Mouse (Mus musculus) forebrain, embryonic 10.5 days (tissue): ENCODE data around the gene Fxr2. TPM values are rescaled to one million over a fixed set of nuclear protein-coding genes. Genes with fewer than 3 reads are reported as not detected.

ENCODE experiments used
- DNase-seq: peaks from one replicate; pipeline ENCODE4 v3.0.0-alpha.2; 2017; ENCODE audit warnings: low spot score; ENCODE audit errors: extremely low spot score
- H3K27ac ChIP-seq: fragments of 300-500 bp; sonication (generic); 2 replicates; pipeline ENCODE4 v1.5.1; 2016; ENCODE audit warnings: mild to moderate bottlenecking
- H3K27me3 ChIP-seq: fragments of 300-500 bp; sonication (generic); 2 replicates; pipeline ENCODE4 v1.6.1; 2016; ENCODE audit warnings: mild to moderate bottlenecking; ENCODE audit not compliant: poor library complexity, severe bottlenecking
- H3K36me3 ChIP-seq: fragments of 300-500 bp; sonication (generic); replicated peaks from 2 replicates; pipeline ENCODE4 v1.6.1; 2016; ENCODE audit warnings: mild to moderate bottlenecking, moderate library complexity
- H3K4me1 ChIP-seq: fragments of 300-500 bp; sonication (generic); 2 replicates; pipeline ENCODE4 v1.6.1; 2016
- H3K4me3 ChIP-seq: fragments of 300-500 bp; sonication (generic); 2 replicates; pipeline ENCODE4 v1.5.1; 2016; ENCODE audit warnings: mild to moderate bottlenecking, moderate library complexity
- H3K9me3 ChIP-seq: fragments of 300-500 bp; sonication (generic); 2 replicates; pipeline ENCODE4 v1.6.1; 2016; ENCODE audit warnings: mild to moderate bottlenecking, moderate library complexity
- WGBS: fragments of 180-500 bp; shearing (Covaris S2); methylation state at CpG from one replicate; pipeline ENCODE4 v1.1.7; 2016; 5-methylcytosine and 5-hydroxymethylcytosine counted together
- polyA plus RNA-seq: library from polyadenylated mRNA; unstranded; fragments of >200 nt; fragmentation: Nextera tagmentation; extraction: Ambion mirVana; gene quantifications from 2 replicates; pipeline ENCODE4 v1.2.1, GENCODE M21; 2016

Fxr2 gene
- polyA plus RNA-seq, 1 experiment from 2014 or later = 32.5 TPM

DNA sequence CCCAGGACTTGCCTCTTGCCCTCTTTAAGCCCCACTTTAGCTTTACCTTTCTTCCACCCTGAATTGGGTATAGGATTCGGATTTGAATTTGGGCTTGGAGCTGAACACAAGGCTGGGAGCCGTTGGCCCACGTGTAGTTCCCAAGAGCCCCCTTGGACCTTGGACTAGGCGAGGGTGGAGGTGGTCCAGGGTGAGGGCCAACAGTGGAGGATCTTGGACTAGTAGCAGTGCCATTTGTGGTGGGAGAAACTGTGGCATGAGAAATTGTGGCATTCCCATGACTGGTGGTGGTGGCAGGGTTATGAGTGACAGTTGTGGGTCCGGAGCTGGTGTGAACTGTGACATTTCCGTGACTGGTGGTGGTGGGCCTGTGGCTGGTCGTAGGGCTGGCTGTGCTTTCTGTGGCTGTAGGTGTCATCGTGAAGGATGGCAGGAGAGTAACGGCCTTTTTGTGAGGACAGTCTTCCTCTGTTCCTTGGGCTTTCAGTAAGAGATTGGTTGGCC is 32.7 kb downstream of the Fxr2 start:
- 86% methylated on average over 9 of the region's 9 CpGs for WGBS
- DNase-seq = no peak
- H3K4me1 ChIP-seq = peaks cover 51% of the 10 kb centered on the region
- no peaks in the 10 kb centered on the region for H3K27me3 ChIP-seq
- H3K27ac ChIP-seq = no peak overlapping the region
- H3K36me3 ChIP-seq = peaks cover 74% of the 10 kb centered on the region
- H3K4me3 ChIP-seq = peak overlapping the region; percentile 20; the same call in 1 of the 2 replicates
- no peaks in the 10 kb centered on the region for H3K9me3 ChIP-seq

DNA sequence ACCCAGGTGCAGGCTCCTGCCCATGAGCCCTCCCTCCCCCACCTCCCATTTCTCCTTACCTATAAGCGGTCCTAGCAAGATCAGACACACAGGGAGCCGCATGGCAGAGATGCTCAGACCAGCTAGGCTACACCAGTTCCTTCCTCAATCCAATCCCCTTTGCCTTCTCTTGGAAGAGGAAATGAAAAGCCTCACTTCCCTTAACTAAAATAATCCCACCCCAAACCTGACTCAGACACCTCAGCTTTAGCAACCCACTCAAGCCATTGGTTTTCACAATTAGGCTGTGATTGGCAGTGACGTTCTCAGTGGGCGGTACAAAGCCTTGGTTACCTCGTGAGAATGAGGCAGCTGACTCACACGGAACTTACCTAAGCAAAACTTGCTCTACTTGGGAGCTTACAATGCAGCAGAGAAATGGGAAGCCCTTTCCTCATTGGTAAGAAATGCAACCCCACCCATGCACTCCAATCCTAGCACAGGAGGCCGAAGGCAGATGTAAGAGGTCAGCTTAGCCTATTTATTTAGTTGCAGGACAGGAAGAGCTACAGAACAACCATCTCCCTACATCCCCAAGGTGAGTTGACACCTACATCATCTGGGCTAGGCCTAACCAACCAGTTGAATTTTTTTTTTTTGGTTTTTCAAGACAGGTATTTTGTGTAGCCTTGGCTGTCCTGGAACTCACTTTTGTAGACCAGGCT is 33.3 kb downstream of the Fxr2 start, which contains the start of gene Cd68:
Gene Cd68 (minus strand): TSS at position 193 of the 704 bp plus-strand sequence.
- Histone ChIP-seq H3K27me3 (no peaks in the 10 kb centered on the region), H3K27ac (no peak within 1 kb of the TSS), H3K4me3 (peak within 1 kb of the TSS; percentile 20; the same call in 1 of the 2 replicates), H3K36me3 (peaks cover 80% of the 10 kb centered on the region), H3K4me1 (peaks cover 51% of the 10 kb centered on the region), H3K9me3 (no peaks in the 10 kb centered on the region)
- 34% methylated on average over 7 of the region's 7 CpGs for WGBS
- DNase-seq = no peak

DNA sequence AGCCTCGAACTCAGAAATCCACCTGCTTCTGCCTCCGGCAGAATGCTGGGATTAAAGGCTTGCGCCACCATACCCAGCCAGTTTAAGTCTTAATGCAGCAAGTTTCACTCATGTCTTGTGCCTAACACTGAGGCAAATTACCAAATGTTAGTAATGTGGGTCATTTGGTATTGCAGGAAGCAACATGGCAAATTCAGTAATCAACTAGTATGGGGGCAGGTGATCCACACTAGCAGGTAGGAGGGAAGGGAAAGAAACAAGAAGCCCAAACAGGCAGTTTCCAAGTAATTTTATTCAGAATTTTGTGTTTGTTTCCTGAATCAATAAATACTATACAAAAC is 33.8 kb downstream of the Fxr2 start:
- DNase-seq = no peak
- Histone ChIP-seq H3K36me3 (peaks cover 86% of the 10 kb centered on the region), H3K27me3 (no peaks in the 10 kb centered on the region), H3K27ac (no peak overlapping the region), H3K4me3 (peak overlapping the region; percentile 20; the same call in 1 of the 2 replicates), H3K9me3 (no peaks in the 10 kb centered on the region), H3K4me1 (peaks cover 46% of the 10 kb centered on the region)
- 83% methylated on average over 3 of the region's 3 CpGs for WGBS

DNA sequence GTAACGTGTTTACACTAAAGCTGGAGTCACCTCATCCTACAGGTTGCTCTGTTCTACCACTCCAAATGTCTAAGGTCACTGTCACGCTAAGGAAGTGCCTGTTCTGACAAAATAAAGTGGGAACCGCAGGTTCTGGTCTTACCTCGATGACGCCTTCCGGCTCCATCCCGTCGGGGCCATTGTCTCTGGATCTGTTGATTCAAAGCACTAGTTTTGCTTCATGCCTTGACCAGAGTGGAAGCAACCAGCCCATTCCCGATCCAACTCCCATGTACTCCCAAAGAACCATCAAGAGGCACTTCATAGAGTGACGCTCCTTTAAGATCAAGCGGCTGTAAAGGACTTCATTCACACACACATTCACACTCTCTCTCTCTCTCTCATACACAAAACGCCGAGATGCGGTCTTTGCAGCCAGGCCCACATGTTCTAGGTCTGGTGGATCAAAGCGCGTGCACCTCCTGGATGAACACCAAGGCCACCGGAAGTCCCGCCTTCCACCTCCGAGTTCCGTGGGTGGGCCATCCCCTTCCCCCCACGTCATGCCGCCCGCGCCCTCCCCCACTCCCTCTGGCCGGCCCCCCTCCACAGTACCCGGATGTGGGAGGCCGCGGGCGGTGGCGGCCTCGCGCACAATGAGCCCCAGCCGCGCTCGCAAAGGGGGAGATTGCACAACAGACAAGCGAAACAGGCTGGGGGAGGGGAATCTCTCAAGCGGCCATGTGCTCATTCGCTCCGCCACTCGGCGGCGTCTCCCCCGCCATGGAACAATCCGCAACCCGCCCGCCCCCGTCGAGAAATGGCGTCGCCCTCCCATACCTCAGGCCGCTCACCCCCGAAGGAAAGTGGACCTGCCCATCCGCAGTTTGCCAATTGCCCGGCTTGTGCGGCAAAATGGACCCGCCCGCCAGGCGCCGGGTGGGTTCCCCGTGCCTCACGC is 38.3 kb downstream of the Fxr2 start:
- Histone ChIP-seq H3K4me3 (peak overlapping the region; percentile 100), H3K36me3 (peaks cover 90% of the 10 kb centered on the region), H3K4me1 (peaks cover 40% of the 10 kb centered on the region), H3K27me3 (no peaks in the 10 kb centered on the region), H3K27ac (peak overlapping the region; percentile 99), H3K9me3 (no peaks in the 10 kb centered on the region)
- under 1% methylated on average over 61 of the region's 61 CpGs for WGBS
- DNase-seq = peak; percentile 95

DNA sequence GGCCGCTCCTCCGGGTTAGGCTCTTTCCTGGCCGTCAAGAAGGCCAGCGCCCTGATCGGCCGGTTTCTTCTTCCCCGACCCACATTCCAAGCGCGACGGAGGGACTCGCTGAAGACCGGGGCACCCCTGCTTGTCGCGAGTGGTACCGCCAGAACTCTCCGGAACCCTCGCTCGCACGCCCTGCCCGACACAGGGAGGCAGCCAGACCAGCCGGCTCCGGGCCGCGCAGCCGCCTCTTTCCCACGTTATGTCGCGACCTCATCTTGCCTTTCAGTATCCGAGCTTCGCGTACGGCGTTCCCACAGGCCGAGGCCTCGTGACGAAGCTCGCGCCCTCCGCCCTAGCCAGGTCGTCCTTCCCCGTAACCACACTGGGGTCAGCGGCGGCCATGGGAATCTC is 38.9 kb downstream of the Fxr2 start:
- Histone ChIP-seq H3K9me3 (no peaks in the 10 kb centered on the region), H3K27ac (peak overlapping the region; percentile 99), H3K27me3 (no peaks in the 10 kb centered on the region), H3K4me1 (peaks cover 40% of the 10 kb centered on the region), H3K36me3 (peaks cover 90% of the 10 kb centered on the region), H3K4me3 (peak overlapping the region; percentile 100)
- DNase-seq = peak; percentile 42
- under 1% methylated on average over 43 of the region's 43 CpGs for WGBS

DNA sequence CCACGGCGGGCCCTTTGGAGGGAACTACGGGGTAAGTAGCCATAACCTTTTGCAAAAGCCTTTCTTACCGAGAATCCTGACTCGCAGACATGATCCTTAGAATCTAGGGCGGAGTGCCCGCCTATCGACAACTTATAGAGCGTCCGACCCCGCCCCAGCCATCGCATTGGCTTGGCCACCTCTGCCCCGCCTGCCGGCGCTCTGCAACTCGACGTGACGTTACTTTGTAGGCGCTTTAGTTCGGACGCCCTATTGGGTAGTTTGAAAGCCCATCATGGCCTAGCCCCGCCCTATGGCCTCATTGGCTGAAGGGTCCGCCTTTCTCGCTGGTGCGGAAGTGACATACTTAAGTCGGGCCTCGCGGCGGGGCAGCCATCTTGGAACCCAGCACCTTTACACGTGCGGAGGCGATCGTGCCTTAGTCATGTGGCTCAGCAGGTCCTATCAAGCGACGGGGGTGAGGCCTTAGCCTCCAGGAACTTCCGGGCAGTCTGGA is 39.5 kb downstream of the Fxr2 start, which contains the start of gene Eif4a1:
Gene Eif4a1 (minus strand): TSS at position 213 of the 496 bp plus-strand sequence.
- WGBS = under 1% methylated on average over 36 of the region's 36 CpGs
- Histone ChIP-seq H3K9me3 (no peaks in the 10 kb centered on the region), H3K36me3 (peaks cover 91% of the 10 kb centered on the region), H3K4me3 (peak within 1 kb of the TSS; percentile 100), H3K4me1 (peaks cover 40% of the 10 kb centered on the region), H3K27me3 (no peaks in the 10 kb centered on the region), H3K27ac (peak within 1 kb of the TSS; percentile 99)
- DNase-seq = peak; percentile 100

DNA sequence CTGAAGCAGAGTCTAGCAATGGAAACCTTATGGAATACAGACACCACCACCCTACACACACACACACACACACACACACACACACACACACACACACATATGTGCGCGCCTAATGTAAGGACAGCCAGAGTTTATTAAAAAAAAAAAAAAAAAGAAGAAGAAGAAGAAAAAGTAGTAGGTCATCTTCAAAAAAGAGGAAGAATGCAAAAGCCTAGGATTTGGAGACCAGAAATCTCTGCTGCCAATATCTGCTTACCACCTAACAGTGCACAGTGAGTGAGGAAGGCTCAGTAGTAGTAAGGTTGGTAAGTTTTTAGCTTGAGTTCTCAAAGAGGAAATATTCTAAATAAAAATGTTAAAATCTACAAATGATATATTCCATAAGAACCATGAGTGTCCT is 46.4 kb downstream of the Fxr2 start:
- Histone ChIP-seq H3K27ac (no peak overlapping the region), H3K27me3 (no peaks in the 10 kb centered on the region), H3K9me3 (no peaks in the 10 kb centered on the region), H3K36me3 (peaks cover 65% of the 10 kb centered on the region), H3K4me1 (peaks cover 39% of the 10 kb centered on the region), H3K4me3 (peak overlapping the region; percentile 10; the same call in 1 of the 2 replicates)
- WGBS = 100% methylated on average over 2 of the region's 2 CpGs
- no peak for DNase-seq

DNA sequence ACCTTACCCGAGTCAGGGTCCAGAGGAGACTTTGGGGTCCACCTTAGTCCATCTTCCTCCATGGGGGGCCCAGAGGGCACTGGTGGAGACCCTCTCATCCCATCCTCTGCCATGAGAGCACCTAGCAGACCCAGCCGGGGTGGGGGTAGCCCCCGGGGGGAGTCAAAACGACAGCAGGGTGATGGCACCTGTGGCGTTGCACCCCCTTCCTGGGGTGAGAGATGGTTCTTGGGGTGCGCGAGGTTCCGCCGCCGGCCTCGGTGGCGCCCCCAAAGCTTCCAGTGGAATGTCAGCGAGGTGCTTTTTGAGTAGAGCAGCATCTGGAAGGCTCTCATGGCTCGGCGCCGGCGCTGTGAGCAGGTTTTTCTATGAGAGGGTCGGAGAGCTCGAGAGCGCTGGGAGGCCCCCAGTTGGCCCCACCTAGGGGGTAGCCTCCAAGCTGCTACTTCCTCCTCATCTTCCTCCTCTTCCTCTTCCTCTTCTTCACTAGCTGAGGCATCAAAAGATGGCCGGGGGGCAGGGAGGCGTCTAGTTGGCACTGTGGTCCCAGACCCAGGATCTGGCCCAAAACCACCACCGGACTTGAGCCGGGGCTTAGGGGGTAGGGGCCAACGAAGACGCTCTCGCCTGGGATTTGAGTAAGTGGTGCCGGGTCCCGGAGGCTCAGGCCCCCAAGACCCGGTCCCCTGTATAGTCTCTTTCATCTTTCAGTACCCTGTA is 47.5 kb downstream of the Fxr2 start:
- no peak for DNase-seq
- Histone ChIP-seq H3K27me3 (0 out of 2 replicates have a peak, but pooled peaks cover 6% of the 10 kb centered on the region), H3K4me3 (peak overlapping the region; percentile 70), H3K4me1 (peaks cover 44% of the 10 kb centered on the region), H3K36me3 (peaks cover 53% of the 10 kb centered on the region), H3K27ac (0 out of 2 replicates have a peak overlapping the region, but pooled peaks have one; percentile 16), H3K9me3 (no peaks in the 10 kb centered on the region)
- WGBS = 95% methylated on average over 30 of the region's 30 CpGs

DNA sequence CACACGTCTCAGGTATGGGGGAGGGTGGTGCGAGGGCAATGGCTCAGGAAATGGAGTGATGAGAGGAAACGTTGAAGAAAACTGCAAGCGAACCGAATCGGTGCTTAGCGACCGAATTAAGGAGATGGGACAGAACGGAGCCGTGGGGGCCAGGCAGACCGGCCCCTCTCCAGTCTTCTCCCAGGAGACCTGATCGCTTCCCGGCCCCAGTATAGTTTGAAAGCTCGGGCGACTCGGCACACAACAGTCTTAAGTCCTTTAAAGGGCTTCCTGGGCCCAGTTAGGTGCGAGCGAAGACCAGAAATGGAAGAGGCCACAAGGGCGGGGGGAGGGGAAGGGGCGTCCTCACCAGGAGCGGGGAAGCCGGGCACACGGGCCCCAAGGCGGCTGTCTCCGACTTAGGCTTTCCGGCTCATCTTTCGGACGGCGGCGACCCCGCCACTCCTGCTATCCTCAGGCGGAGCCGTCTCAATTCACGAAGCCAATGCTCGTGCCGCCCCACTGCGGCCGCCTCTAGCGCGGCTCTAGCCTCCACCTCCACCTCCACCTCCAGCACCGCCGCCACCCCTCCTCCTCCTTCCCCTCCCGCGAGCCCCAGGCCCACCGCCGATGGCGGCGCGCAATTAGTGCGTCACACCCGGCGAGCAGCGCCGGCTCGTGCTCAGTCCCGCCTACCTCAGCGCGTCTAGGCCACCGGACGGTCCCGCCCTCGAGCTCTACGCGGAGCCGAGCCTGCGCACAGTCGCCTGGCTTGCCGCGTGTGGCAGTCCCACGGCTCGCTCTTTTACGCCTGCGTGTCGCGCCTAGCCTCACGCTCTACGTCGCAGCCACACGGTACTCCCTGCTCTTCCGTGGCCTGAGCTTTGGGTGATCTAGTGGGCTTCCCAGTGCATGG is 48.8 kb downstream of the Fxr2 start, which contains the start of gene Senp3:
Gene Senp3 (minus strand): TSS at position 771 of the 895 bp plus-strand sequence.
- peak; percentile 98 for DNase-seq
- under 1% methylated on average over 80 of the region's 80 CpGs for WGBS
- H3K4me3 ChIP-seq = peak within 1 kb of the TSS; percentile 70
- peaks cover 55% of the 10 kb centered on the region for H3K4me1 ChIP-seq
- H3K27me3 ChIP-seq = 0 out of 2 replicates have a peak, but pooled peaks cover 13% of the 10 kb centered on the region
- no peaks in the 10 kb centered on the region for H3K9me3 ChIP-seq
- peak within 1 kb of the TSS; percentile 91 for H3K27ac ChIP-seq
- H3K36me3 ChIP-seq = peaks cover 41% of the 10 kb centered on the region

DNA sequence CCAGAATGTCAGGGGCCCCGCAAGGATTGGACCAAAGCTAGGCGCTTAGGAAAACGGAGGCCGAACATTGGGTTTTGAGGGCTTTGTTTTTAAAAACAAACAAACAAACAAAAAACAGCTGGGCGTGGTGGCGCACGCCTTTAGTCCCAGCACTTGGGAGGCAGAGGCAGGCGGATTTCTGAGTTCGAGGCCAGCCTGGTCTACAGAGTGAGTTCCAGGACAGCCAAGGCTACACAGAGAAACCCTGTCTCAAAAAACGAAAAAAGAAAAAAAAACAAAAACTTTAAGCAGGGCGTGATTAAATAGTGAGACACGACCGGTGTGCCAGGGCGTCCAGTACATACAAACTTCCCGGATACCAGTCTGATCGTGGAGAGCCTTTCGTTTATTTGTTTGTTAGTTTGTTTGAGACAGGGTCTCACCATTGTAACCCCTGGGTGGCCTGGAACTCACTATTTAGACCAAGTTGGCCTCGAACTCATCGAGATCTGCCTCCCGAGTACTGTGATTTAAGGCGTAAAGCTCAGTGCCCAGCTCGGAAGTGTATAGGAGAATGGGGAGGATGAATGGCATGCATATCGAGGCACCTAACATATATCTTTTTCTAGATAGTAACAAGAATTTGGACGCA is 49.5 kb downstream of the Fxr2 start:
- Histone ChIP-seq H3K9me3 (no peaks in the 10 kb centered on the region), H3K27ac (peak overlapping the region; percentile 91), H3K36me3 (peaks cover 33% of the 10 kb centered on the region), H3K27me3 (0 out of 2 replicates have a peak, but pooled peaks cover 13% of the 10 kb centered on the region), H3K4me3 (peak overlapping the region; percentile 70), H3K4me1 (peaks cover 61% of the 10 kb centered on the region)
- 33% methylated on average over 24 of the region's 24 CpGs for WGBS
- no peak for DNase-seq
